Mouse (Mus musculus): ENCODE data around the gene Stoml3.

DNA sequence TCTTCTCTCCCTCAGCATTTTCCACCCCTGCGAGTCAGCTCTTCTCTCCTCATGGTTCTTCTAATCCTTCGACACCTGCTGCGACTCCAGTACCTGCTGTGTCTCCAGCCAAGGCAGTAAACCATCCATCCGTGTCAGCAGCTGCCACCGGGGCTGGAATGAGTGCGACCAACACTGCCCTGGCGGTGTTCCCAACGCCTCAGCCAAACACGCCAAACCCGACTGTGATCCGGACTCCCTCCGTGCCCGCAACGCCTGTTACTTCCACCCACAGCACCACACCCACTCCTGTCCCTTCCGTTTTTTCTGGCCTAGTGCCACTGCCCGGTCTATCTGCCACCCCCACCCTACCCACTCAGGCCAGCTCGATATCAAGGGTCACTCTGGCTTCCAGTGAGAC lies 11.0 kb upstream of the Stoml3 start:
- TF ChIP-seq CTCF (IDR thresholded peaks at IDR 0.05; ENCODE audit: insufficient read depth, low read depth, low read length) (no peak), POLR2A (IDR thresholded peaks at IDR 0.05; ENCODE audit: insufficient read depth, low read depth, low read length) (no peak)

Data from olfactory bulb, adult 2 months (tissue).